8 mouse cellular contexts compared by ENCODE assay signal in genomic region chr3:89959435-89959834, GRCm38 (mm10). TPM values are rescaled to one million over a fixed set of nuclear protein-coding genes. Genes with fewer than 3 reads are reported as not detected.
DNase-seq lines count a peak whose midpoint lies in the region; ATAC-seq and TF ChIP-seq lines count a peak whose summit lies in the region.
"Had no signal": no experiment of that assay in that cellular context is flagged by ENCODE, and none has a peak within 500 bp of the region (broad histone marks: within the 10 kb centered on the region; RNA-seq: fewer than 3 reads in every experiment).

No protein-coding gene starts in this region.

- no peak for DNase-seq in neural tube, embryonic 11.5 days (ENCODE audit: low spot score)
- no peak for DNase-seq in neural tube, embryonic 10.5 days (ENCODE audit: extremely low spot score, low spot score)
- peak; percentile 69 to 91 for DNase-seq in left cerebral cortex, postnatal 14 days (ENCODE audit: low spot score in 2 of 2)
- DNase-seq in right cerebral cortex, postnatal 36 days (ENCODE audit: low spot score in 2 of 2), result peak; percentile 57 to 82
- DNase-seq in embryo, embryonic 10 days (ENCODE audit: low spot score), result no peak
- DNase-seq in thymus, postnatal 14 days, result no peak

- no peaks in the 10 kb centered on the region for H3K9me3 ChIP-seq in neural tube, embryonic 11.5 days (ENCODE audit: control insufficient read depth, low read length)

- H3K4me3 ChIP-seq in neural tube, embryonic 11.5 days (ENCODE audit: low read depth, low read length), result peak overlapping the region; percentile 55; the same call in 1 of the 2 replicates
- peak overlapping the region; percentile 76 for H3K4me3 ChIP-seq in cortical plate, adult 2 months (ENCODE audit: insufficient read depth, low read length)

- H3K9ac ChIP-seq in neural tube, embryonic 11.5 days (ENCODE audit: low read length), result no peak overlapping the region
- H3K9ac ChIP-seq: liver, embryonic 14.5 days had no signal

- WGBS in neural tube, embryonic 11.5 days, result 73% methylated on average over 4 of the region's 4 CpGs

- TF ChIP-seq POLR2A in cortical plate, adult 2 months (IDR thresholded peaks at IDR 0.05; ENCODE audit: extremely low read depth, insufficient read depth, low read length), result peak; percentile 63; the same call in 1 of the 2 replicates

- peak overlapping the region; percentile 93 for H3K4me2 ChIP-seq in neural tube, embryonic 11.5 days (ENCODE audit: low read depth)

- no peak for TF ChIP-seq CTCF in cortical plate, adult 2 months (IDR thresholded peaks at IDR 0.05; ENCODE audit: extremely low read depth, insufficient read depth, low read length)

- no peak overlapping the region for H3K27ac ChIP-seq in neural tube, embryonic 11.5 days (ENCODE audit: low read depth, low read length)
- peak overlapping the region; percentile 85 for H3K27ac ChIP-seq in cortical plate, adult 2 months (ENCODE audit: insufficient read depth, low read length)
- H3K27ac ChIP-seq: liver, embryonic 14.5 days had no signal

- intact Hi-C loops in left cerebral cortex, postnatal 14 days (cut with DNase I), result no loop called here

- peaks cover 21% of the 10 kb centered on the region for H3K4me1 ChIP-seq in neural tube, embryonic 11.5 days (ENCODE audit: control insufficient read depth, insufficient read depth, low read length)
- H3K4me1 ChIP-seq in cortical plate, adult 2 months (ENCODE audit: control insufficient read depth, insufficient read depth, low read length), result peaks cover 6% of the 10 kb centered on the region

- H3K36me3 ChIP-seq in neural tube, embryonic 11.5 days (ENCODE audit: control insufficient read depth, insufficient read depth, low read length), result peaks cover 7% of the 10 kb centered on the region

- no peaks in the 10 kb centered on the region for H3K27me3 ChIP-seq in neural tube, embryonic 11.5 days (ENCODE audit: control insufficient read depth, insufficient read depth, low read length)

- no peak for ATAC-seq in neural tube, embryonic 11.5 days (ENCODE audit: insufficient read depth, low FRiP score, low TSS enrichment)

RNA-seq across cellular contexts. Expression of gene Atp8b2, which starts 3.9 kb away (rescaled TPM):
- polyA plus RNA-seq in neural tube, embryonic 11.5 days (2014; fragmentation: Nextera tagmentation; extraction: Ambion mirVana), result 11.8 and 13.4 TPM in 2 replicates
- polyA plus RNA-seq in cortical plate, adult 2 months (2012; rRNA removed), result 112 and 117 TPM in 2 replicates
- total RNA-seq in left cerebral cortex, postnatal 14 days (2021), result 10 to 100 TPM; 94.6 to 95.2 TPM

RNA-seq across cellular contexts. Expression of gene Hax1, which starts 39.1 kb away (rescaled TPM):
- 165 and 172 TPM in 2 replicates for polyA plus RNA-seq in neural tube, embryonic 11.5 days (2014; fragmentation: Nextera tagmentation; extraction: Ambion mirVana)
- 96.1 and 101 TPM in 2 replicates for polyA plus RNA-seq in cortical plate, adult 2 months (2012; rRNA removed)
- total RNA-seq in left cerebral cortex, postnatal 14 days (2021), result 10 to 100 TPM; 70.6 to 76.7 TPM

RNA-seq across cellular contexts. Expression of gene Il6ra, which starts 46.4 kb away (rescaled TPM):
- polyA plus RNA-seq in neural tube, embryonic 11.5 days (2014; fragmentation: Nextera tagmentation; extraction: Ambion mirVana), result 0.08 and 0.34 TPM in 2 replicates
- polyA plus RNA-seq in cortical plate, adult 2 months (2012; rRNA removed), result 2.4 and 2.6 TPM in 2 replicates
- total RNA-seq in left cerebral cortex, postnatal 14 days (2021), result 1 to 10 TPM; 3.6 to 4.7 TPM

Comparison
In these comparisons a context has a peak if more than half of its experiments do, and no peak if none do; other contexts are left out.
1. DNase-seq: peak in left cerebral cortex, postnatal 14 days (2 of 2) and right cerebral cortex, postnatal 36 days (2 of 2); none in neural tube, embryonic 11.5 days (single experiment), neural tube, embryonic 10.5 days (single experiment), embryo, embryonic 10 days (single experiment) and thymus, postnatal 14 days (single experiment).